Mouse (Mus musculus): Measurements from ENCODE around the gene BC037034. TPM values are rescaled to one million over a fixed set of nuclear protein-coding genes. Genes with fewer than 3 reads are reported as not detected.

BC037034 gene
- total RNA-seq, 2 experiments from 2014 or later: 62.2 to 65.8 TPM

- intact Hi-C loops (cut with DNase I): no loop called here
- DNase-seq (ENCODE audit: low spot score in 2 of 2): no peak
Measured at GRCm38 (mm10) chr5:138264207-138264578, 360 bp upstream of the BC037034 start.

- intact Hi-C loops (cut with DNase I): no loop called here
- DNase-seq (ENCODE audit: low spot score in 2 of 2): no peak
Measured at GRCm38 (mm10) chr5:138262582-138263240, 1.1 kb downstream of the BC037034 start.

- intact Hi-C loops (cut with DNase I): no loop called here
- no peak for DNase-seq (ENCODE audit: low spot score in 2 of 2)
Measured at GRCm38 (mm10) chr5:138262001-138262400, 1.8 kb downstream of the BC037034 start.

- intact Hi-C loops (cut with DNase I): no loop called here
- DNase-seq (ENCODE audit: low spot score in 2 of 2): no peak
Measured at GRCm38 (mm10) chr5:138260834-138261233, 3.0 kb downstream of the BC037034 start.

GRCm38 (mm10) chr5:138260051-138260450 lies 3.8 kb downstream of the BC037034 start:
- DNase-seq (ENCODE audit: low spot score in 2 of 2): no peak
- intact Hi-C loops (cut with DNase I): no loop called here

GRCm38 (mm10) chr5:138258993-138259392 lies 4.8 kb downstream of the BC037034 start:
- no peak for DNase-seq (ENCODE audit: low spot score in 2 of 2)
- intact Hi-C loops (cut with DNase I): loop anchor here (5.0 kb wide), 1 partner anchor 183 kb away; the partner anchor contains the start of gene Zfp157

- no peak for DNase-seq (ENCODE audit: low spot score in 2 of 2)
- intact Hi-C loops (cut with DNase I): loop anchor here (5.0 kb wide), 1 partner anchor 184 kb away; the partner anchor contains the start of gene Zfp157
Measured at GRCm38 (mm10) chr5:138258542-138258941, 5.3 kb downstream of the BC037034 start.

GRCm38 (mm10) chr5:138258078-138258477 lies 5.8 kb downstream of the BC037034 start:
- DNase-seq (ENCODE audit: low spot score in 2 of 2): no peak
- intact Hi-C loops (cut with DNase I): loop anchor here (5.0 kb wide), 1 partner anchor 184 kb away; the partner anchor contains the start of gene Zfp157

GRCm38 (mm10) chr5:138257585-138257978 lies 6.3 kb downstream of the BC037034 start:
- no peak for DNase-seq (ENCODE audit: low spot score in 2 of 2)
- intact Hi-C loops (cut with DNase I): loop anchor here (5.0 kb wide), 1 partner anchor 185 kb away; the partner anchor contains the start of gene Zfp157

GRCm38 (mm10) chr5:138256966-138257584 lies 6.8 kb downstream of the BC037034 start:
- intact Hi-C loops (cut with DNase I): loop anchor here (5.0 kb wide), 1 partner anchor 185 kb away; the partner anchor contains the start of gene Zfp157
- DNase-seq (ENCODE audit: low spot score in 2 of 2): no peak

GRCm38 (mm10) chr5:138256094-138256467 lies 7.8 kb downstream of the BC037034 start:
- intact Hi-C loops (cut with DNase I): loop anchor here (5.0 kb wide), 1 partner anchor 186 kb away; the partner anchor contains the start of gene Zfp157
- no peak for DNase-seq (ENCODE audit: low spot score in 2 of 2)

- DNase-seq (ENCODE audit: low spot score in 2 of 2): peak; percentile 97 to 99
- intact Hi-C loops (cut with DNase I): loop anchor here (5.0 kb wide), 1 partner anchor 187 kb away; the partner anchor contains the start of gene Zfp157
Measured at GRCm38 (mm10) chr5:138255353-138256093, 8.3 kb downstream of the BC037034 start, which contains the start of gene Lamtor4. TSS of gene Lamtor4 (plus strand) at chr5:138255482.

GRCm38 (mm10) chr5:138253061-138253460 lies 10.8 kb downstream of the BC037034 start:
- DNase-seq (ENCODE audit: low spot score in 2 of 2): no peak
- intact Hi-C loops (cut with DNase I): no loop called here

- intact Hi-C loops (cut with DNase I): loop anchor here (1.0 kb wide), 1 partner anchor 50 kb away; no protein-coding TSS in a partner anchor
- DNase-seq (ENCODE audit: low spot score in 2 of 2): no peak
Measured at GRCm38 (mm10) chr5:138251144-138251543, 12.7 kb downstream of the BC037034 start.

- intact Hi-C loops (cut with DNase I): no loop called here
Measured at GRCm38 (mm10) chr5:138241511-138241910, 22.3 kb downstream of the BC037034 start.

GRCm38 (mm10) chr5:138234224-138234623 lies 29.6 kb downstream of the BC037034 start:
- intact Hi-C loops (cut with DNase I): no loop called here
- no peak for DNase-seq (ENCODE audit: low spot score in 2 of 2)

More at GRCm38 (mm10) chr5:138241511-138241910, 22.3 kb downstream of the BC037034 start:
- no peak for DNase-seq (ENCODE audit: low spot score in 2 of 2)

- intact Hi-C loops (cut with DNase I): no loop called here
- no peak for DNase-seq (ENCODE audit: low spot score in 2 of 2)
Measured at GRCm38 (mm10) chr5:138233778-138234177, 30.1 kb downstream of the BC037034 start.

GRCm38 (mm10) chr5:138229511-138229910 lies 34.3 kb downstream of the BC037034 start:
- intact Hi-C loops (cut with DNase I): no loop called here
- DNase-seq (ENCODE audit: low spot score in 2 of 2): no peak

- DNase-seq (ENCODE audit: low spot score in 2 of 2): no peak
- intact Hi-C loops (cut with DNase I): no loop called here
Measured at GRCm38 (mm10) chr5:138228026-138228425, 35.8 kb downstream of the BC037034 start.

GRCm38 (mm10) chr5:138227367-138227766 lies 36.5 kb downstream of the BC037034 start:
- no peak for DNase-seq (ENCODE audit: low spot score in 2 of 2)

More at GRCm38 (mm10) chr5:138227367-138227766, 36.5 kb downstream of the BC037034 start:
- intact Hi-C loops (cut with DNase I): no loop called here
